Mouse (Mus musculus) CD8-positive naive resting alpha-beta T cell, adult 2 months (primary cell): Measurements from ENCODE around the gene P3h4.
A peak's percentile ranks its signal among the peaks of the same experiment; 100 is the strongest.

Source experiments
- DNase-seq, 2 experiments: peaks; one replicate each; pipeline ENCODE4 v3.0.0; 2022; ENCODE audit warnings: low read depth in 2 of 2, low spot score in 2 of 2

The P3h4 gene

DNA sequence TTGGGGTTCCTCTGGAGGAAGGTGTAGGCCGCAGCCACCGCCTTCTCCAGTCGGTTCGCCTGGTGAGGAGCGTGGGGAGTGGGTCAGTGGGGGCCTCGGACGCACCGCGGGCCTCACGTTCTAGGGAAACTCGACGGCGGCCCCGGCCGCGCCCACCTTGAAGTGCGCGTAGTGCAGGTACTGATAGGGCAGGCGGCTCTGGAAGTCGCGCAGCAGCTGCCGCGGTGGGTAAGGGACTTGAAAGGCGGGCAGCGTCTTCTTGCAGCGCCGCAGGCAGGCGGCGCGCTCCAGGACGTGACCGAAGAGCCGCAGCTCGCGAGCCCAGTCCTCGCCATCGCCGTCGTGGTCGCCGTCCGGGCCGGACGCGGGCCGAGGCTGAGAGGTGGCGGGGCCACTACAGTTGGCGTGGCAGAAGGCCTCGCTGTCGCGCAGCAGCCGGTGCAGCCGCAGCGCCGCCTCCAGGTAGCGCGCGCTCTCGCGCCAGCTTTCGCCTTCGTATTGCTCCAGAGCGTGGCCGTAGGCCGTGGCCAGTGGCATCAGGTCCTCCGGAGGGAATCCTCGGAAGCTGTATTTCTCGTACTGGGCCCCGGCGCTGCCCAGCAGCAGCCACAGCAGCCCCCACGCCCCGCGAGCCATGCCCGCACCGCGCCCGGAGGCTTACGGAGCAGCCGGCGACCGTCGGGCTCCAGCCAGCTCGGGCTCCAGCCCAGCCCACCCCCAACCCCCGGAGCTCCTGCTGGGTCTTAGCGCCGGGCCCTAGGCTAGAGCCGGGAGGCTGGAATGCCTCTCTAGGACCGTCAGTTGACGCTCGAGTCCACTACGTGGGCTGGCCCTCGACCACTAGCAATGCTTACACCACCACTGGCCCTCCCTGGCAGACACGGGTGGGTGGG, at the start of gene P3h4:
Gene P3h4, minus strand, starts transcription at position 816 of the 893 bp plus-strand sequence.
- peak; percentile 34 to 51 for DNase-seq

- DNase-seq = no peak
Observed at GRCm38 (mm10) chr11:100462699-100463098, 48.1 kb upstream of the P3h4 start.

GRCm38 (mm10) chr11:100457711-100458110, 43.1 kb upstream of the P3h4 start:
- DNase-seq = no peak

DNA sequence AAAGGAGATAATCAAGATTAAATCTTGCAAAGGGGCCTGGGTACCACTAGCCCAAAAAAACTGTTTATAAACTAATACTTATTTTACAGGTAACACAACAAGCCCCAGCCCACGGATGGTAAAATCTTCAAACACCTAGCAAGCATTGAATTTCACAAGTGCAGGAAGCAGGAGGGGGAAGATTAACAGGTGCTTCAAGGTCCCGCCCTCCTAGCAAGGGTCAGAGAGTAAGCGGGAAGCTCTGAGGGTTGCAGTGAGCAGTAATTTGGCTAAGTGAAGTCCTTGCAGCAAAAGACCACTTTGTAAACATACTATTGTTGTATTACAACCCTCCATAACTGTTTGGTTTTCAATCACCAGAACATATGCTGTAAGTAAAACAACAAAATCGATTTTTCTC, 42.6 kb upstream of the P3h4 start:
- no peak for DNase-seq

DNA sequence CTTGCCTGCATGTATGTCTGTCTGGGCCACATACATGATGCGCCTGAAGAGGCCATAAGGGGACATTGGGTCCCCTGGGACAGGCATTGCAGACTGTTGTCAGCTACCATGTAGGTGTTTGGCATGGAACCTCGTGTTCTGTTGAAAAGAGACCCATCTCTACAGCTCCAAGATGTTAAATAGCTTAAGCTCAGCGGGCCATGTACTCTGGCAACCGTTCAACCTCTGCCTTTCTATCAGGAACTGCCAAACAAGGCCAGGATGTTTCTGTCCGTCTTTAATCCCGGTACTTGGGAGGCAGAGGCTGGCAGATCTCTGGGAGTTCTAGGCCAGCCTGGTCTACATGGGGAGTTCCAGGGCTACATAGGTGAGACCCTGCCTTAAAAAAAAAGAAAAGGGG, 28.0 kb upstream of the P3h4 start:
- DNase-seq = no peak

DNA sequence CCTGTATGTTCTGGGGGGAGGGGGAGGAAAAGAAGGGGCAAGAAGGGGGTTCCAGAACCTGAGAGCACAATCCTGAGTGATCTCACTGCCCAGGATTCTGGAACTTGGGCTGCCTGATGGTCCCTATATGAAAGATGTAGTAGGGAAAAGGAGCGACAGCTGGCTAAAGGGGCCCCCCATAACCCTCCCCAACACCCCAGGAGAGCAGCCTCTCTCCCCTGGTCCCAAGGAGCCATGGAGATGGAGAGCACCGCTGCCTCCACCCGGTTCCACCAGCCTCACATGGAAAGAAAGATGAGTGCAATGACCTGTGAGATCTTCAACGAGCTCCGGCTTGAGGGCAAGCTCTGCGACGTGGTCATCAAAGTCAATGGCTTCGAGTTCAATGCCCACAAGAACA, 27.2 kb upstream of the P3h4 start, which contains the start of the genes Nt5c3b and Klhl10:
Gene Nt5c3b, minus strand, starts transcription at position 12 of the 400 bp plus-strand sequence.
Gene Klhl10, plus strand, starts transcription at position 121 of the 400 bp plus-strand sequence.
- DNase-seq = no peak

DNA sequence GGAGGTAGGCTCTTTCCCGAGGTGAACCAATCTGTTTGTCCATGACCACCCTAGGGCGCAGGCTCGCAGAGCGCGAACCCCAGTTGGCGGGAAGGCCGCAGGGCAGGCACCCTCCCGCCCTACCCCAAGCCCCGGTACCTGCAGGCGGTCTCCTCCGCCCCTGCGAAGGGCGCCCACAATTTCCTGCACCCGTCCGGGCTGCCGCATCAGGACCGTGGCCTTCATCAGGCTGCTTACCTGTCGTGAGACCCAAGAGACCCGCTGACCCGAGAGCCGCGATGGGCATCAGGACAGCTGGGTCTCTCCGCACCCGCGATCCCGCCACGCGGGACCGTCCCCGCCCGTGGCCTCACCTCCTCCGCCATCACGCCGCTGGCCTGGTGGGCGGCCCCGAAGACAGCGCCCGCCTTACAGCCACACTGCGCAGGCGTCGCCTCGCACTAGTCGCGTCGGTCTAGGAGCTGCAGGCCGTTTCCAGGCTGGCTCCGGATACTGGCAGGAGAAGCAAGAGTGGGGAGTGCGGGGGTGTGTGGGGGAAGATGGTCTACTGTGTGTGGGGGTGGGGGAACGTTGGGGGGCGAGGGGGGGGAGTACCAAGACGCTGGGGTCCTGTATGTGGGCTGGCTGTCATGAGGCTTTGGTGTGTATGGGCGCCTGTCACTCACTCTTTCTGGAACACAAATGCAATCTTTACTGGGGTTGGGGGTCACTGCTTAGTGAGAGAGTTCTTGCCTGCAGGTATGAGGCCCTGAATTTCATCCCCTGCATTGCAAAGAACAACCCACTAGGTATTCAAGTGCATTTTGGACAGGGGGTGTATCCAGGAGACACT, 26.3 kb upstream of the P3h4 start:
- DNase-seq = peak; percentile 76 to 84

- DNase-seq = no peak
Observed at GRCm38 (mm10) chr11:100437901-100438300, 23.3 kb upstream of the P3h4 start.

- no peak for DNase-seq
Observed at GRCm38 (mm10) chr11:100435678-100436246, 21.1 kb upstream of the P3h4 start.

- no peak for DNase-seq
Observed at GRCm38 (mm10) chr11:100432002-100432401, 17.4 kb upstream of the P3h4 start.

DNA sequence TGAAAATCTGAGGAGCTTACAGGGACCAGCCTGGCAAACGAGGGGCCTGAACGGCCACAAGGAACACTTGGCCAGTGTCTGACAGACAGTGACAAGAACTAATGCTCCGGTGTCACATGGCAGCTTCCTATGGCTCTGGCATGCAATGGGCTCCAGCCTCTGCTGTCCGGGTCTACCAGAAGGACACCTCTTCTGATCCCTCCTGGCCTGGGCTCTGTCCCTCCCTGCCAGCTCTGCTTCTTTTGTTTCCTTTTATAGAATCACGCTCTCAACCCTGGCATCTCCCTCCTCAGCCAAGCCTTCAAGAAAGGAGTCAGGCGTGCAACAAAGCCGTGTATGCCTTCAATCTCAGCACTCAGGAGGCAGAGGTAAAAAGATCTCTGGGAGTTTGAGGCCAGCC, 15.4 kb upstream of the P3h4 start:
- no peak for DNase-seq

DNA sequence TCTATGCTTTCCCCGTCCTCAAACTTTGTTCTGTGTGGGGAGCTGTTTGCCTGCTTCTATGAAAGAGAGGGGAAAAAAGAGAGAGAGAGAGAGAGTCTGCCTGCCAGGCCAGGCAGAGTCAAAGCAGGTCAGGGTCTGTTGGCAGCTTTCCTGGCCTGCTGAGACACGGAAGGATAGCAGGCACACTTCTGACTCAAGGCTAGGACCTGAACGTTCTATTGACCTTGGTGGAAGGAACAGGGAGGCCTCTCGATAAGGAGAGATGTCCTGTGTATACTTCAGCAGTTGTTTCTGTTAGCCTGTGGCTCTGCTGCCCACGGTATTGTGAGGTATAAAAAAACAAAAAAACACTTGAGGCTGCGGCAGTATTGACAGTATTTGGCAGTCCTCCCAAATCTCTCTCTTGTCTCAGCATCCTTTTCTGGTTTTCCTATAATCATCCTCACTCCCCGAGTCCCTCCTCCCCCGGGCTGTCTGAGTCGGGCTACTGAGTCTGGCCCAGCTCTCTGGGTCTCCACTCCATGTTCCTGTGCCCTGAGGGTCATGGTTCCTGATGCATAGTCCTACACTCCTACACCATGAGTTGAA, 14.1 kb upstream of the P3h4 start:
- DNase-seq = no peak

- no peak for DNase-seq
Observed at GRCm38 (mm10) chr11:100426820-100427219, 12.2 kb upstream of the P3h4 start.

- DNase-seq = peak; percentile 40 to 59
Observed at GRCm38 (mm10) chr11:100425851-100426250, 11.2 kb upstream of the P3h4 start.

- DNase-seq = no peak
Observed at GRCm38 (mm10) chr11:100423836-100424235, 9.2 kb upstream of the P3h4 start.

DNA sequence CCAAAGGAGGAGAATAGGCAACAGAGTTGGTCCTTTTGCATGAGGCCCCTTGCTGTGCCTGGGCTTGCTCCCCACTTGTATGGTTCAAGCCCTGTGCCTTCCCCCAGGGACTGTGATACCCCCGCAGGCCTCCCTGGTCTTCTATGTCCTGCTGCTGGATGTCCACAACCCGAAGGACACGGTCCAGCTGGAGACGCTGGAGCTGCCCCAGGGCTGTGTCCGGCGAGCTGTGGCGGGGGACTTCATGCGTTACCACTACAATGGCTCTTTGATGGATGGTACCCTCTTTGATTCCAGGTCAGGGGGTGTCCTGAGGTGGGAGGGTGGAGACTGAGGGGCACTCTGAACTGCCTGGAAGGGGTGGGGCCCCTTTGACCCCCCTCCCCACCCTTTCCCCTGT, 6.9 kb upstream of the P3h4 start:
- DNase-seq = no peak

DNA sequence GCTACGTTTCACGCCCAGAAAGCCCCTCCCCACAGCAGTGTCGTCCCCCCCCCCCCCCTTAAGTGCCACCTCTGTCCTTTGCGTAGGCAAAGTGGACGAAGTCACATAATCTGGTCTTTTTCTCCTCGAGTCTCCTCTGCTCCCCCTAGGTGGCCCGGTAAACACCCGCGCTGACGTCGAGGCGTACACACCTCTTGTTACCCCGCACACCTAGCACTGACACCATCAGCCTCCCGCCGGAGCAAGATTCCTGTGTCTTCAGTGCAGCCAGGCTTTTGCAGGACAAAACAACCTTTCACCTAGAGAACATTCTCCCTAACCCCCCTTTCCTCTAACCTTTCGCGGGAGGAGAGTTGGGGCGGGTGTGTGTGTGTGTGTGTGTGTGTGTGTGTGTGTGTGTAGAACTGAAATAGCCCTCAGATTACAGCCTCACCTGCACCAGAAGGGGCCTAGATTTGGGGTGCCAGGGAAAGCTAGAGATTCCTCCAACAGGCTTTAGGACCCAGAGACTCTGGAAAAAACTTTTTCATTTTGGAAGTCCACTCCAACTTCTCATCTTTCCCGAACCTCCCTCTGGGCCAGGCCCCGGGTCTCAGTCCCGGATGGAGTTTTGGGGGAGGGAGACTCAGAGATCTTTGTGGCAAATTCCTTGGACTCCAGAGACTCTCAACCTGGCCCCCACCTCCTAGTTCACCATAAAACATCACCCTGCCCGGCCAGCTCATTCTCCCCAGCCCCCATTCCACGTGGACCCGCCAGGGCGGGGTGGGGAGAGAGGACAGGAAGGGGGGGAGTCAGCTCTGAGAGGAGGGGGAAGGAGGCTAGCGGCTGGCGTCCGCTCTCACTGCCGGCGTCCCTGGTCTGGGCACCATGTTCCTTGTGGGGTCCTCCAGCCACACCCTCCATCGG, 532 bp upstream of the P3h4 start, which contains the start of gene Fkbp10:
Gene Fkbp10, plus strand, starts transcription at position 784 of the 909 bp plus-strand sequence.
- no peak for DNase-seq

- no peak for DNase-seq
Observed at GRCm38 (mm10) chr11:100413541-100413940, 1.1 kb downstream of the P3h4 start.

DNA sequence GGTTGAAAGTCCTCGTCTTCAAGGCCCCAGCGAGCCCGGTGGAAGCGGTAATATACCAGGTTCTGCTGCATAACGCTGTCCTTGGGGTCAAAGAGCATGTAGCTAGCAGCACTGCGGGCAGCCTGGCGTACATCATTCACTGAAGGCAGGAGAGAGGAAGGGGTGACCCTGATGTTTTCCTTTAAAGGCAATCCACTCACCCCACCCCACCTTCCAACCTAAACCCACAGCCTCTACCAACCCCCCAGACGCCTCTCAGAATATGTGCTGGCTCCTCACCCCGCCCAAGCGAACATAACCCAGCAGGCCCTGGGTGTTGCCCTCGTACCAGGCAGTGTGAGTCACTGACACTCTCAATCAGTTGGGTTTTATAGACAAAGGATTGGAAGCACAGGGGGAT, 2.9 kb downstream of the P3h4 start:
- DNase-seq = peak in 1 of 2 experiments; percentile 27

- no peak for DNase-seq
Observed at GRCm38 (mm10) chr11:100409686-100410085, 5.0 kb downstream of the P3h4 start.
